Mouse (Mus musculus) right cerebral cortex, adult 2 months (tissue): Measurements from ENCODE around the gene Fgfr2.

Experiments
- DNase-seq, 2 experiments: peaks; one replicate each; pipeline ENCODE4 v3.0.0; 2021 to 2022; ENCODE audit warnings: low spot score in 2 of 2

Fgfr2 gene

GRCm38 (mm10) chr7:132233732-132234131 lies 889.4 kb downstream of the Fgfr2 start:
- DNase-seq = no peak

- no peak for DNase-seq
These were observed 890.2 kb downstream of the Fgfr2 start for GRCm38 (mm10) chr7:132232937-132233336.

- no peak for DNase-seq
These were observed 891.7 kb downstream of the Fgfr2 start for GRCm38 (mm10) chr7:132231476-132231875.

GRCm38 (mm10) chr7:132230961-132231360 lies 892.2 kb downstream of the Fgfr2 start:
- no peak for DNase-seq

- no peak for DNase-seq
These were observed 896.0 kb downstream of the Fgfr2 start for GRCm38 (mm10) chr7:132227075-132227640.

GRCm38 (mm10) chr7:132226379-132227074 lies 896.6 kb downstream of the Fgfr2 start:
- DNase-seq = peak; percentile 93 to 95

GRCm38 (mm10) chr7:132223452-132224141 lies 899.6 kb downstream of the Fgfr2 start:
- DNase-seq = no peak

- DNase-seq = no peak
These were observed 909.1 kb downstream of the Fgfr2 start for GRCm38 (mm10) chr7:132214031-132214430.

- DNase-seq = peak; percentile 89
These were observed 909.7 kb downstream of the Fgfr2 start for GRCm38 (mm10) chr7:132213460-132213859.

- no peak for DNase-seq
These were observed 911.0 kb downstream of the Fgfr2 start for GRCm38 (mm10) chr7:132211920-132212701.

- no peak for DNase-seq
These were observed 912.5 kb downstream of the Fgfr2 start for GRCm38 (mm10) chr7:132210616-132211015.

- DNase-seq = peak; percentile 56 to 68
These were observed 914.1 kb downstream of the Fgfr2 start for GRCm38 (mm10) chr7:132208946-132209651.

GRCm38 (mm10) chr7:132204073-132204612 lies 919.0 kb downstream of the Fgfr2 start:
- no peak for DNase-seq

GRCm38 (mm10) chr7:132199686-132200085 lies 923.5 kb downstream of the Fgfr2 start:
- DNase-seq = no peak

GRCm38 (mm10) chr7:132198806-132199205 lies 924.3 kb downstream of the Fgfr2 start:
- no peak for DNase-seq

GRCm38 (mm10) chr7:132197817-132198475 lies 925.2 kb downstream of the Fgfr2 start:
- DNase-seq = no peak

- no peak for DNase-seq
These were observed 926.6 kb downstream of the Fgfr2 start for GRCm38 (mm10) chr7:132196581-132196980.

GRCm38 (mm10) chr7:132193606-132194005 lies 929.5 kb downstream of the Fgfr2 start:
- DNase-seq = no peak

GRCm38 (mm10) chr7:132187456-132187855 lies 935.7 kb downstream of the Fgfr2 start:
- DNase-seq = no peak

- no peak for DNase-seq
These were observed 939.2 kb downstream of the Fgfr2 start for GRCm38 (mm10) chr7:132183892-132184404.
